Mouse (Mus musculus) bone marrow, adult 2 months (tissue): ENCODE measurements at regions not wholly inside any gene's neighbourhood (a gene's known extent, or its start where the extent isn't known, plus 50 kb on each side); places are given as distances from the start of the nearest gene placed in this dataset.

ENCODE experiments used
- H3K27ac ChIP-seq: fragments of 200-500 bp; 2 replicates; pipeline ENCODE4 v1.5.1; 2012; ENCODE audit warnings: low read depth, mild to moderate bottlenecking, control low read depth, inconsistent platforms, low read length; ENCODE audit not compliant: control insufficient read depth, poor library complexity, insufficient read depth
- H3K4me1 ChIP-seq: fragments of 200-500 bp; 2 replicates; pipeline ENCODE4 v1.6.1; 2011; ENCODE audit warnings: low read length; ENCODE audit not compliant: control insufficient read depth, insufficient read depth
- H3K4me3 ChIP-seq: fragments of 200-500 bp; replicated peaks from 2 replicates; pipeline ENCODE3; 2011; ENCODE audit warnings: mild to moderate bottlenecking, low read depth, low read length, control low read depth; ENCODE audit not compliant: control insufficient read depth
- CTCF ChIP-seq: fragments of 200-500 bp; IDR thresholded peaks from 2 replicates; pipeline ENCODE4 v1.5.1; 2011; ENCODE audit warnings: low read length, control low read depth; ENCODE audit not compliant: control insufficient read depth, insufficient read depth
- POLR2A ChIP-seq: fragments of 200-500 bp; IDR thresholded peaks from 2 replicates; pipeline ENCODE4 v1.6.1; 2011; ENCODE audit warnings: low read depth, mild to moderate bottlenecking, control low read depth, low read length, borderline replicate concordance; ENCODE audit not compliant: control insufficient read depth
- WGBS: fragments of 180-500 bp; shearing (Covaris S2); methylation state at CpG from one replicate; pipeline ENCODE4 v1.1.7; 2018; 5-methylcytosine and 5-hydroxymethylcytosine counted together

- no peaks in the 10 kb centered on the region for H3K4me1 ChIP-seq
- no peak for TF ChIP-seq CTCF
- no peak for TF ChIP-seq POLR2A
- H3K4me3 ChIP-seq, result no peak overlapping the region
- WGBS, result 36% methylated on average over 7 of the region's 7 CpGs
- H3K27ac ChIP-seq, result no peak overlapping the region
Observed at GRCm38 (mm10) chr13:72783026-72783726, 154.6 kb downstream of the Irx2 start.

GRCm38 (mm10) chr13:72783727-72784070 lies 155.1 kb downstream of the Irx2 start:
- TF ChIP-seq CTCF (no peak), POLR2A (no peak)
- H3K4me3 ChIP-seq, result no peak overlapping the region
- no peaks in the 10 kb centered on the region for H3K4me1 ChIP-seq
- no peak overlapping the region for H3K27ac ChIP-seq
- WGBS, result 63% methylated on average over 6 of the region's 6 CpGs

- H3K4me3 ChIP-seq, result no peak overlapping the region
- TF ChIP-seq POLR2A, result no peak
- TF ChIP-seq CTCF, result no peak
- H3K4me1 ChIP-seq, result no peaks in the 10 kb centered on the region
- WGBS, result 56% methylated on average over 3 of the region's 3 CpGs
- H3K27ac ChIP-seq, result no peak overlapping the region
Observed at GRCm38 (mm10) chr13:72792695-72793094, 164.1 kb downstream of the Irx2 start.

DNA sequence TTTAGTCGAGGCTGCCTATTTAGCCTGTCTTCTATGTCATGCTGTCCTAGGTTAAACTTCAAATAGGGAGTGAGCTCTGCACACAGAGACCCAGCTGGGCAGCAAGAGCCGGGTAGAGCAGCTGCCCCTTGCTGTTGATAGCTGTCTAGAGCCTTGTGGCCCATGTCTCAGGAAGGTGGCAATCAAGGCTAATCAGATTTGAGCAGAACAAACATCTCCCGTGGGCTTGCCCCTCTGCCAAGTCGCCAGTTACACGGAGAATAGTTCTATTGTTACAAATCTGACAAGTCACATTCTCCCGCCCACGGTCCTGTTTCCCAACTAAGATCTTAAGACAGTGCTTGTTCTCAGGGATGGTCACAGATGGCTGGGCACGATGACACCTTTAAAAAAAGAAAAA lies 171.4 kb downstream of the Irx2 start:
- no peak for TF ChIP-seq CTCF
- no peak overlapping the region for H3K27ac ChIP-seq
- 44% methylated on average over 8 of the region's 8 CpGs for WGBS
- H3K4me3 ChIP-seq, result no peak overlapping the region
- H3K4me1 ChIP-seq, result no peaks in the 10 kb centered on the region

DNA sequence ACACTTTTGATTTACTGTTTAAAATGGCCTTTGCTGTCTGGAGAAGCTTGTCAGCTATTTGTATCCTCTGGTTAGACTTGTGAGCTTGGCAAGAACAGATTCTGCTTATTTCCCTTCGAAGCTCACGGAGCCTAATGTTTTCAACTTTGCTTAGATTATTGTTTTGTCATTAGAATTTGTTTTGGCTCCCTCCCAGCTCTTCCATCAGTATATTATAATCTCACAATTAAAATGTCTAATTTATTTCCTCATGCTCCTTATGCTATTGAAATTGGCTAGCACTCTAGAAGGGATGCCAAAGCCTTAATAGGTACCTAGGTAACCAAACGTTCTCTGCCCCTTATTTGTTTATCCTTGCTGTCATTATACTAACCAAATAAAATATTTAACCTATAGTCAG lies 171.9 kb downstream of the Irx2 start:
- no peak overlapping the region for H3K27ac ChIP-seq
- H3K4me1 ChIP-seq, result no peaks in the 10 kb centered on the region
- no peak overlapping the region for H3K4me3 ChIP-seq
- 75% methylated on average over 3 of the region's 3 CpGs for WGBS
- TF ChIP-seq POLR2A (no peak), CTCF (no peak)

GRCm38 (mm10) chr13:72803374-72803773 lies 174.8 kb downstream of the Irx2 start:
- Histone ChIP-seq H3K27ac (no peak overlapping the region), H3K4me3 (no peak overlapping the region)
- TF ChIP-seq POLR2A (no peak), CTCF (no peak)

DNA sequence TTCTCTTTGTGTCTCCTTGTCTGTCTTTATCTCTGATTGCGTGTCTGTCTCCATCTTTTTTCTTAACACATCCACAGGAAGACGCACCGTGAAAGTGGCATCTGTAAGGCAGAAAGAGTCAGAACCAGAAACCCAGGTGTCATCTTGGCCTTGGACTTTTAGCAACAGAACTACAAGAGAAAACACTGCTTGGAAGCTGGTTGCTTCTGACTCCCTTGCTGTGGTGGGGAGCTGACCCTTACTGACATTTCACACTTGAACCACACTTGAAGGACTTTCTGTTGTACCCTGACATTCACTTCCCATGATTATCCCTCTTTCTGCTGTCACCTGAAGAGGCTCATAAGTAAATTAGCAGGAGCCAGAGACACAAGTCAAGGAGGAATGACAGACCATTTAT lies 180.6 kb downstream of the Irx2 start:
- TF ChIP-seq CTCF (no peak), POLR2A (no peak)
- H3K4me1 ChIP-seq, result no peaks in the 10 kb centered on the region
- H3K4me3 ChIP-seq, result no peak overlapping the region
- no peak overlapping the region for H3K27ac ChIP-seq
- 82% methylated on average over 3 of the region's 3 CpGs for WGBS

More at GRCm38 (mm10) chr13:72803374-72803773, 174.8 kb downstream of the Irx2 start:
- 61% methylated on average over 11 of the region's 11 CpGs for WGBS
- no peaks in the 10 kb centered on the region for H3K4me1 ChIP-seq

GRCm38 (mm10) chr13:72810626-72811025 lies 182.0 kb downstream of the Irx2 start:
- no peak for TF ChIP-seq CTCF
- TF ChIP-seq POLR2A, result no peak
- WGBS, result 53% methylated on average over 1 of the region's 1 CpGs

GRCm38 (mm10) chr13:72814616-72815015 lies 186.0 kb downstream of the Irx2 start:
- Histone ChIP-seq H3K4me1 (no peaks in the 10 kb centered on the region), H3K27ac (no peak overlapping the region), H3K4me3 (no peak overlapping the region)
- TF ChIP-seq POLR2A (no peak), CTCF (no peak)
- 56% methylated on average over 7 of the region's 7 CpGs for WGBS

More at GRCm38 (mm10) chr13:72810626-72811025, 182.0 kb downstream of the Irx2 start:
- no peaks in the 10 kb centered on the region for H3K4me1 ChIP-seq
- no peak overlapping the region for H3K4me3 ChIP-seq
- no peak overlapping the region for H3K27ac ChIP-seq
